Mouse (Mus musculus): Measurements from ENCODE around the gene Ebf4. TPM values are rescaled to one million over a fixed set of nuclear protein-coding genes. Genes with fewer than 3 reads are reported as not detected.
A peak's percentile ranks its signal among the peaks of the same experiment; 100 is the strongest.

Ebf4 gene
- polyA plus RNA-seq, 1 experiment from 2014 or later, result 0.85 TPM

- H3K4me1 ChIP-seq (replicated peaks; ENCODE audit: control insufficient read depth, insufficient read depth, low read length), result no peaks in the 10 kb centered on the region
- no peak overlapping the region for H3K27ac ChIP-seq (ENCODE audit: low read depth, low read length)
- peaks cover 44% of the 10 kb centered on the region for H3K27me3 ChIP-seq (replicated peaks; ENCODE audit: control insufficient read depth, insufficient read depth, low read length)
- no peaks in the 10 kb centered on the region for H3K36me3 ChIP-seq (ENCODE audit: control insufficient read depth, insufficient read depth)
- H3K4me2 ChIP-seq (replicated peaks; ENCODE audit: low read depth), result no peak overlapping the region
- no peak for TF ChIP-seq CTCF (IDR thresholded peaks at IDR 0.05; ENCODE audit: low read depth)
- H3K9ac ChIP-seq (ENCODE audit: low read depth, low read length), result no peak overlapping the region
- 49% methylated on average over 3 of the region's 3 CpGs for WGBS
- no peak for ATAC-seq
- H3K9me3 ChIP-seq (ENCODE audit: control insufficient read depth), result no peaks in the 10 kb centered on the region
- H3K4me3 ChIP-seq (ENCODE audit: low read depth, low read length), result no peak overlapping the region
Observed at GRCm38 (mm10) chr2:130293009-130293408, 2.0 kb upstream of the Ebf4 start.

- Histone ChIP-seq H3K27me3 (replicated peaks; ENCODE audit: control insufficient read depth, insufficient read depth, low read length) (peaks cover 44% of the 10 kb centered on the region), H3K9me3 (ENCODE audit: control insufficient read depth) (no peaks in the 10 kb centered on the region), H3K4me3 (ENCODE audit: low read depth, low read length) (no peak overlapping the region), H3K4me2 (replicated peaks; ENCODE audit: low read depth) (no peak overlapping the region), H3K4me1 (replicated peaks; ENCODE audit: control insufficient read depth, insufficient read depth, low read length) (no peaks in the 10 kb centered on the region), H3K9ac (ENCODE audit: low read depth, low read length) (no peak overlapping the region), H3K27ac (ENCODE audit: low read depth, low read length) (no peak overlapping the region), H3K36me3 (ENCODE audit: control insufficient read depth, insufficient read depth) (no peaks in the 10 kb centered on the region)
- ATAC-seq, result no peak
- TF ChIP-seq CTCF (IDR thresholded peaks at IDR 0.05; ENCODE audit: low read depth), result no peak
- 18% methylated on average over 4 of the region's 4 CpGs for WGBS
Observed at GRCm38 (mm10) chr2:130293486-130293885, 1.5 kb upstream of the Ebf4 start.

- Histone ChIP-seq H3K4me2 (replicated peaks; ENCODE audit: low read depth) (peak overlapping the region; percentile 95), H3K27ac (ENCODE audit: low read depth, low read length) (no peak overlapping the region), H3K4me3 (ENCODE audit: low read depth, low read length) (peak overlapping the region; percentile 74), H3K4me1 (replicated peaks; ENCODE audit: control insufficient read depth, insufficient read depth, low read length) (no peaks in the 10 kb centered on the region), H3K9ac (ENCODE audit: low read depth, low read length) (peak overlapping the region; percentile 57), H3K27me3 (replicated peaks; ENCODE audit: control insufficient read depth, insufficient read depth, low read length) (peaks cover 44% of the 10 kb centered on the region), H3K9me3 (ENCODE audit: control insufficient read depth) (no peaks in the 10 kb centered on the region), H3K36me3 (ENCODE audit: control insufficient read depth, insufficient read depth) (no peaks in the 10 kb centered on the region)
- no peak for TF ChIP-seq CTCF (IDR thresholded peaks at IDR 0.05; ENCODE audit: low read depth)
- WGBS, result 12% methylated on average over 19 of the region's 20 CpGs
- no peak for ATAC-seq
Observed at GRCm38 (mm10) chr2:130294218-130294935, 592 bp upstream of the Ebf4 start.

DNA sequence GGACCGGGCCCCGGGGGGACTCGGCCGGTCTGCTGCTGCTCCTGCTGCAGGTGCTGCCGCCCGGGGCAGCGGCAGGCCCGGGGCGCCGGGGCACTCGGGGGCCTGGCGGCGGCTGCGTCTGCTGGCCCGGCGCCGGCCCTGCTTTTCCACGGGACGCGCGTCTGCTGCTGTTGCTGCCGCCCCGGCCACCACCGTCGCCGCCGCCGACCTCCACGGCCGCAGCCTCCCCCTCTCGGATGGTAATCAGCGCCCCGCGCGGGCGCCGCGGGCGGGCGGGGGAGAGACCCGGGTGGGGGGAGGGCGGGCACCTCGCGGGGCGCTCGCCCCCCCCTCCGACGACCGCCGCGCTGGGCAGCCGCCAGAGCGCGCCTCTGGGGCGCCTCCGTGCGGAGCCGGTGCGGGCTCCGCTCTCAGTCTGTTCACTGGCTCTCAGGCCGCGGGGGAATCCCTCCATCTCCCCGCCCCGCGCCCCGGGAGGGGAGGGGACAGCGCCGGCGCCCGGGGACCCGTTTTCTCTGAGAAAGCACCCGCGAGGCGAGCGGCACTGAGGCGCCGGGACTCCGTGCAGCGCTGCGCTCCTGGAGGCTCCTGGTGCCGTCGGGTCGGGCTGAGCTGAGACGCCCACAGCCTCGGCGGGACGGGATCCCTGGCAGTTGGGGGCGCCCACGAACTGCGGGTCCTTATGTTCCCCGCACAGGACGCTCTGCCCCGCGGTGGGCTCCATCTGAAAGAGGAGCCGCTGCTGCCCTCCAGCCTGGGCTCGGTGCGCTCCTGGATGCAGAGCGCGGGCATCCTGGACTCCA, 563 bp downstream of the Ebf4 start:
- peak; percentile 23; the same call in 1 of the 2 replicates for ATAC-seq
- Histone ChIP-seq H3K9ac (ENCODE audit: low read depth, low read length) (peak overlapping the region; percentile 57), H3K36me3 (ENCODE audit: control insufficient read depth, insufficient read depth) (no peaks in the 10 kb centered on the region), H3K27ac (ENCODE audit: low read depth, low read length) (peak overlapping the region; percentile 46), H3K4me1 (replicated peaks; ENCODE audit: control insufficient read depth, insufficient read depth, low read length) (no peaks in the 10 kb centered on the region), H3K27me3 (replicated peaks; ENCODE audit: control insufficient read depth, insufficient read depth, low read length) (peaks cover 44% of the 10 kb centered on the region), H3K9me3 (ENCODE audit: control insufficient read depth) (no peaks in the 10 kb centered on the region), H3K4me3 (ENCODE audit: low read depth, low read length) (peak overlapping the region; percentile 74), H3K4me2 (replicated peaks; ENCODE audit: low read depth) (peak overlapping the region; percentile 95)
- WGBS, result under 1% methylated on average over 45 of the region's 99 CpGs
- TF ChIP-seq CTCF (IDR thresholded peaks at IDR 0.05; ENCODE audit: low read depth), result 0 out of 2 replicates have a peak, but pooled peaks have one; percentile 8

GRCm38 (mm10) chr2:130296134-130296745, 1.3 kb downstream of the Ebf4 start:
- WGBS, result 4% methylated on average over 20 of the region's 20 CpGs
- peaks cover 44% of the 10 kb centered on the region for H3K27me3 ChIP-seq (replicated peaks; ENCODE audit: control insufficient read depth, insufficient read depth, low read length)
- no peaks in the 10 kb centered on the region for H3K9me3 ChIP-seq (ENCODE audit: control insufficient read depth)
- no peak overlapping the region; the same call in 1 of the 2 replicates for H3K27ac ChIP-seq (ENCODE audit: low read depth, low read length)
- H3K4me1 ChIP-seq (replicated peaks; ENCODE audit: control insufficient read depth, insufficient read depth, low read length), result no peaks in the 10 kb centered on the region
- 0 out of 2 replicates have a peak overlapping the region, but pooled peaks have one; percentile 57 for H3K9ac ChIP-seq (ENCODE audit: low read depth, low read length)
- no peaks in the 10 kb centered on the region for H3K36me3 ChIP-seq (ENCODE audit: control insufficient read depth, insufficient read depth)
- no peak for TF ChIP-seq CTCF (IDR thresholded peaks at IDR 0.05; ENCODE audit: low read depth)
- H3K4me2 ChIP-seq (replicated peaks; ENCODE audit: low read depth), result peak overlapping the region; percentile 95
- peak overlapping the region; percentile 74 for H3K4me3 ChIP-seq (ENCODE audit: low read depth, low read length)
- ATAC-seq, result no peak

DNA sequence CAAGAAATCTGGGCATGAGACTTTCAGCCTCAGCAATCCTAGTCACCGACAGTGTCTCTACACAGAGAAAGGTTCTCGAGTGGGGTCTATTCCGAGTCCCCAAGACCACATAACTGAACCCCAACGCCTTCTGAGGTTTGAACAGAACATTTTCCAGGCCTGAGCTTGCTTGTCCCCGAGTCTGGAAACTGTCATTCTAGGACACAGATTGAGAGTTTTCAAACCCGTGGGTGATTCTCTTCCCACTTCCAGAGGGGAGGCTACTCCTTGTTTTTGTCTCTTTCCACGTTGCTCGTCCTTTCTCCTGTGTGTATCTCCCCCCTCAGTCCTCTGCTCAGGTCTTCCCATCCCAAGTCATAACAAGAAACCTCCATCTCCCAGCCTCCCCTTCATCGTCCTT, 2.6 kb downstream of the Ebf4 start:
- no peak for TF ChIP-seq CTCF (IDR thresholded peaks at IDR 0.05; ENCODE audit: low read depth)
- 79% methylated on average over 9 of the region's 9 CpGs for WGBS

More for the DNA sequence above, 2.6 kb downstream of the Ebf4 start:
- no peak for ATAC-seq
- Histone ChIP-seq H3K4me2 (replicated peaks; ENCODE audit: low read depth) (no peak overlapping the region), H3K9ac (ENCODE audit: low read depth, low read length) (no peak overlapping the region), H3K9me3 (ENCODE audit: control insufficient read depth) (no peaks in the 10 kb centered on the region), H3K27ac (ENCODE audit: low read depth, low read length) (no peak overlapping the region), H3K36me3 (ENCODE audit: control insufficient read depth, insufficient read depth) (no peaks in the 10 kb centered on the region; the same call in 1 of the 2 replicates), H3K27me3 (replicated peaks; ENCODE audit: control insufficient read depth, insufficient read depth, low read length) (peaks cover 42% of the 10 kb centered on the region), H3K4me3 (ENCODE audit: low read depth, low read length) (no peak overlapping the region), H3K4me1 (replicated peaks; ENCODE audit: control insufficient read depth, insufficient read depth, low read length) (no peaks in the 10 kb centered on the region)

All from intestine, postnatal 0 days (tissue).